Mouse (Mus musculus) kidney, embryonic 14.5 days (tissue): ENCODE data around the gene Htr5b. TPM values are rescaled to one million over a fixed set of nuclear protein-coding genes. Genes with fewer than 3 reads are reported as not detected.
A peak's percentile ranks its signal among the peaks of the same experiment; 100 is the strongest.

ENCODE experiments used
- ATAC-seq: fragments of 200-750 bp; cut with Nextera tagmentation; 2 replicates; pipeline ENCODE4 v1.8.0; 2017; ENCODE audit warnings: moderate number of reproducible peaks, mild to moderate bottlenecking, moderate TSS enrichment, moderate library complexity; ENCODE audit not compliant: low FRiP score, low TSS enrichment
- H3K27ac ChIP-seq: fragments of 300-500 bp; sonication (generic); 2 replicates; pipeline ENCODE4 v1.5.1; 2014; ENCODE audit warnings: low read depth, mild to moderate bottlenecking, low read length, moderate library complexity, mixed read lengths
- H3K27me3 ChIP-seq: fragments of 300-500 bp; sonication (generic); 2 replicates; pipeline ENCODE4 v1.6.1; 2014; ENCODE audit warnings: mild to moderate bottlenecking, low read length; ENCODE audit not compliant: control insufficient read depth, insufficient read depth
- H3K36me3 ChIP-seq: fragments of 300-500 bp; sonication (generic); 2 replicates; pipeline ENCODE4 v1.6.1; 2014; ENCODE audit warnings: low read length, mixed read lengths; ENCODE audit not compliant: control insufficient read depth, insufficient read depth
- H3K4me1 ChIP-seq: fragments of 300-500 bp; sonication (generic); 2 replicates; pipeline ENCODE4 v1.6.1; 2014; ENCODE audit warnings: low read length, mixed read lengths; ENCODE audit not compliant: control insufficient read depth, insufficient read depth
- H3K4me2 ChIP-seq: fragments of 300-500 bp; sonication (generic); replicated peaks from 2 replicates; pipeline ENCODE4 v1.6.1; 2014; ENCODE audit warnings: low read depth, mild to moderate bottlenecking, low read length
- H3K4me3 ChIP-seq: fragments of 300-500 bp; sonication (generic); 2 replicates; pipeline ENCODE4 v1.5.1; 2014; ENCODE audit warnings: mild to moderate bottlenecking, low read length
- H3K9ac ChIP-seq: fragments of 300-500 bp; sonication (generic); 2 replicates; pipeline ENCODE4 v1.6.1; 2014; ENCODE audit warnings: low read depth, mild to moderate bottlenecking, low read length, moderate library complexity
- H3K9me3 ChIP-seq: fragments of 300-500 bp; sonication (generic); 2 replicates; pipeline ENCODE4 v1.6.1; 2016; ENCODE audit warnings: low read length; ENCODE audit not compliant: control insufficient read depth
- WGBS: fragments of 180-500 bp; shearing (Covaris S2); extraction: QIAGEN DNeasy Blood & Tissue Kit; methylation state at CpG from one replicate; pipeline ENCODE4 v1.1.7; 2014; 5-methylcytosine and 5-hydroxymethylcytosine counted together
- polyA plus RNA-seq: library from polyadenylated mRNA; unstranded; fragments of >200 nt; fragmentation: Nextera tagmentation; extraction: Ambion mirVana; gene quantifications from 2 replicates; pipeline ENCODE4 v1.2.1, GENCODE M21; 2014

Htr5b gene
- polyA plus RNA-seq: 0.97 and 1.4 TPM in 2 replicates

- no peaks in the 10 kb centered on the region for H3K36me3 ChIP-seq
- no peak within 1 kb of the TSS for H3K27ac ChIP-seq
- H3K9ac ChIP-seq: no peak within 1 kb of the TSS
- peaks cover 4% of the 10 kb centered on the region; the same call in 1 of the 2 replicates for H3K4me1 ChIP-seq
- peak within 1 kb of the TSS; percentile 61 for H3K4me2 ChIP-seq
- peaks cover 22% of the 10 kb centered on the region for H3K27me3 ChIP-seq
- 3% methylated on average over 11 of the region's 11 CpGs for WGBS
- no peaks in the 10 kb centered on the region for H3K9me3 ChIP-seq
- peak; percentile 96 for ATAC-seq
- peak within 1 kb of the TSS; percentile 33 for H3K4me3 ChIP-seq
Measured at GRCm38 (mm10) chr1:121528399-121528720, at the start of gene Htr5b. Gene Htr5b, minus strand, starts transcription at chr1:121528465.

GRCm38 (mm10) chr1:121577491-121577890 lies 49.2 kb upstream of the Htr5b start:
- no peak for ATAC-seq
- Histone ChIP-seq H3K9me3 (no peaks in the 10 kb centered on the region), H3K27me3 (no peaks in the 10 kb centered on the region), H3K4me2 (no peak overlapping the region), H3K4me3 (no peak overlapping the region), H3K9ac (no peak overlapping the region), H3K36me3 (no peaks in the 10 kb centered on the region), H3K27ac (no peak overlapping the region), H3K4me1 (no peaks in the 10 kb centered on the region)
- 37% methylated on average over 1 of the region's 1 CpGs for whole genome bisulfite sequencing

- WGBS: 74% methylated on average over 7 of the region's 7 CpGs
- H3K27me3 ChIP-seq: no peaks in the 10 kb centered on the region
- no peak overlapping the region for H3K27ac ChIP-seq
- H3K36me3 ChIP-seq: no peaks in the 10 kb centered on the region
- H3K4me1 ChIP-seq: peaks cover 3% of the 10 kb centered on the region; the same call in 1 of the 2 replicates
- no peak overlapping the region for H3K4me3 ChIP-seq
- no peak overlapping the region for H3K9ac ChIP-seq
- no peak for ATAC-seq
- no peaks in the 10 kb centered on the region for H3K9me3 ChIP-seq
- no peak overlapping the region for H3K4me2 ChIP-seq
Measured at GRCm38 (mm10) chr1:121570522-121570921, 42.3 kb upstream of the Htr5b start.

- ATAC-seq: peak; percentile 98
- H3K27me3 ChIP-seq: no peaks in the 10 kb centered on the region
- peak within 1 kb of the TSS; percentile 81 for H3K4me2 ChIP-seq
- H3K36me3 ChIP-seq: peaks cover 20% of the 10 kb centered on the region
- peak within 1 kb of the TSS; percentile 80 for H3K9ac ChIP-seq
- peaks cover 3% of the 10 kb centered on the region; the same call in 1 of the 2 replicates for H3K4me1 ChIP-seq
- WGBS: 7% methylated on average over 53 of the region's 53 CpGs
- H3K4me3 ChIP-seq: peak within 1 kb of the TSS; percentile 83
- H3K27ac ChIP-seq: no peak within 1 kb of the TSS
- H3K9me3 ChIP-seq: no peaks in the 10 kb centered on the region
Measured at GRCm38 (mm10) chr1:121567521-121568489, 39.5 kb upstream of the Htr5b start, which contains the start of gene Ddx18. Gene Ddx18, minus strand, starts transcription at chr1:121567989.

- 96% methylated on average over 5 of the region's 5 CpGs for WGBS
- H3K27me3 ChIP-seq: no peaks in the 10 kb centered on the region
- H3K36me3 ChIP-seq: peaks cover 88% of the 10 kb centered on the region
- no peak overlapping the region for H3K4me3 ChIP-seq
- H3K27ac ChIP-seq: no peak overlapping the region
- H3K4me1 ChIP-seq: no peaks in the 10 kb centered on the region
- no peak for ATAC-seq
- H3K4me2 ChIP-seq: no peak overlapping the region
- H3K9me3 ChIP-seq: no peaks in the 10 kb centered on the region
- no peak overlapping the region for H3K9ac ChIP-seq
Measured at GRCm38 (mm10) chr1:121557861-121558260, 29.6 kb upstream of the Htr5b start.

GRCm38 (mm10) chr1:121551457-121551835 lies 23.2 kb upstream of the Htr5b start:
- Histone ChIP-seq H3K27ac (no peak overlapping the region), H3K4me3 (no peak overlapping the region), H3K36me3 (peaks cover 40% of the 10 kb centered on the region), H3K9ac (no peak overlapping the region), H3K9me3 (no peaks in the 10 kb centered on the region), H3K4me1 (no peaks in the 10 kb centered on the region), H3K4me2 (no peak overlapping the region), H3K27me3 (no peaks in the 10 kb centered on the region)
- no peak for ATAC-seq
- 87% methylated on average over 7 of the region's 7 CpGs for WGBS

- Histone ChIP-seq H3K27me3 (no peaks in the 10 kb centered on the region), H3K4me1 (no peaks in the 10 kb centered on the region), H3K36me3 (peaks cover 34% of the 10 kb centered on the region), H3K9me3 (no peaks in the 10 kb centered on the region), H3K9ac (no peak overlapping the region), H3K27ac (no peak overlapping the region), H3K4me2 (no peak overlapping the region), H3K4me3 (no peak overlapping the region)
- WGBS: 87% methylated on average over 16 of the region's 16 CpGs
- ATAC-seq: no peak
Measured at GRCm38 (mm10) chr1:121550801-121551456, 22.7 kb upstream of the Htr5b start.

- Histone ChIP-seq H3K4me2 (no peak overlapping the region), H3K27ac (no peak overlapping the region), H3K4me1 (no peaks in the 10 kb centered on the region), H3K4me3 (no peak overlapping the region), H3K9ac (no peak overlapping the region), H3K9me3 (no peaks in the 10 kb centered on the region), H3K27me3 (no peaks in the 10 kb centered on the region), H3K36me3 (peaks cover 20% of the 10 kb centered on the region)
- ATAC-seq: no peak
- WGBS: 74% methylated on average over 4 of the region's 4 CpGs
Measured at GRCm38 (mm10) chr1:121549456-121549855, 21.2 kb upstream of the Htr5b start.

GRCm38 (mm10) chr1:121548667-121549066 lies 20.4 kb upstream of the Htr5b start:
- H3K4me2 ChIP-seq: no peak overlapping the region
- no peak overlapping the region for H3K4me3 ChIP-seq
- 96% methylated on average over 4 of the region's 4 CpGs for WGBS
- H3K36me3 ChIP-seq: peaks cover 14% of the 10 kb centered on the region
- no peaks in the 10 kb centered on the region for H3K4me1 ChIP-seq
- no peak for ATAC-seq
- no peaks in the 10 kb centered on the region for H3K27me3 ChIP-seq
- no peak overlapping the region for H3K9ac ChIP-seq
- H3K27ac ChIP-seq: no peak overlapping the region
- H3K9me3 ChIP-seq: no peaks in the 10 kb centered on the region
